Comparison of ENCODE assay signal across 8 mouse cellular contexts in the genomic region with DNA sequence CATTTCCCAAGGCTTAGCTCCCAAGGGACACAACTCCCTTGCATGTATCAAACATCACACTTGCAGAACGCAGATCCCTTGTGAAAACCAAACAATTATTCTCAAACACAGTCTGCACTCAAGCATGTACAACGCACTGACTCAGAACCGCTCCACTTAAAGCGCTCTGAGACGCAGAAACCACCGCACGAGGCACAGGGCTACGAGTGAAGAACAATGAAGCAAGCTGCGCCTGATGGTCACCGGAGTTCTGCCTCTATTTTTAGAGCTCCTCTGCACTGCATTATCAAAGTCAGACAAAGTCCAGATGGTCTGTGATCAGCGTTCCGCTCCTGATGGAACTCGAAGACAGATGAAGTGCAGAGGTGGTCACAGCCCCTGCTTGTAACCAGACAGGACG. TPM values are rescaled to one million over a fixed set of nuclear protein-coding genes. Genes with fewer than 3 reads are reported as not detected.
DNase-seq lines count a peak whose midpoint lies in the region; ATAC-seq and TF ChIP-seq lines count a peak whose summit lies in the region.

No protein-coding gene starts in this region.

- TF ChIP-seq POLR2A in lung, adult 2 months (IDR thresholded peaks at IDR 0.05; ENCODE audit: borderline replicate concordance, extremely low read depth, low read depth, low read length) = no peak

- peaks cover 4% of the 10 kb centered on the region; the same call in 1 of the 2 replicates for H3K4me1 ChIP-seq in lung, embryonic 16.5 days (replicated peaks; ENCODE audit: control insufficient read depth, insufficient read depth, low read length)
- H3K4me1 ChIP-seq in lung, adult 2 months (ENCODE audit: control insufficient read depth, insufficient read depth, low read length) = peaks cover 8% of the 10 kb centered on the region; the same call in 1 of the 2 replicates
- peaks cover 9% of the 10 kb centered on the region for H3K4me1 ChIP-seq in forebrain, embryonic 13.5 days
- H3K4me1 ChIP-seq in hindbrain, embryonic 15.5 days (replicated peaks) = 0 out of 2 replicates have a peak, but pooled peaks cover 6% of the 10 kb centered on the region

- H3K27me3 ChIP-seq in lung, embryonic 16.5 days (ENCODE audit: control insufficient read depth, insufficient read depth, low read depth, low read length) = no peaks in the 10 kb centered on the region
- H3K27me3 ChIP-seq in forebrain, embryonic 13.5 days = no peaks in the 10 kb centered on the region
- H3K27me3 ChIP-seq in hindbrain, embryonic 15.5 days = no peaks in the 10 kb centered on the region

- ATAC-seq in lung, embryonic 16.5 days (ENCODE audit: low read depth) = peak; percentile 38; the same call in 1 of the 2 replicates
- ATAC-seq in forebrain, embryonic 13.5 days = peak; percentile 71
- peak; percentile 48; the same call in 1 of the 2 replicates for ATAC-seq in hindbrain, embryonic 15.5 days (ENCODE audit: low FRiP score, low read depth)
- no peak for ATAC-seq in megakaryocyte progenitor cell, adult 5-6 weeks (replicated peaks; ENCODE audit: poor library complexity)

- H3K4me3 ChIP-seq in lung, embryonic 16.5 days (ENCODE audit: low read length) = no peak overlapping the region
- no peak overlapping the region for H3K4me3 ChIP-seq in lung, adult 2 months (replicated peaks; ENCODE audit: extremely low read depth, low read depth, low read length)
- peak overlapping the region; percentile 6; the same call in 1 of the 2 replicates for H3K4me3 ChIP-seq in forebrain, embryonic 13.5 days
- peak overlapping the region; percentile 23 for H3K4me3 ChIP-seq in hindbrain, embryonic 15.5 days

- no peak overlapping the region for H3K9ac ChIP-seq in lung, embryonic 16.5 days (ENCODE audit: low read length)
- H3K9ac ChIP-seq in forebrain, embryonic 13.5 days = 0 out of 2 replicates have a peak overlapping the region, but pooled peaks have one; percentile 27
- H3K9ac ChIP-seq in hindbrain, embryonic 15.5 days = 0 out of 2 replicates have a peak overlapping the region, but pooled peaks have one; percentile 7

- DNase-seq in lung, adult 2 months = no peak
- DNase-seq in retina, postnatal 1 day = peak; percentile 66
- DNase-seq in ovary, postnatal 14 days (ENCODE audit: low spot score) = no peak
- no peak for DNase-seq in spleen, postnatal 10 days (ENCODE audit: low spot score in 2 of 2)

- H3K27ac ChIP-seq in lung, embryonic 16.5 days (ENCODE audit: low read length) = peak overlapping the region; percentile 51; the same call in 1 of the 2 replicates
- no peak overlapping the region for H3K27ac ChIP-seq in forebrain, embryonic 13.5 days
- no peak overlapping the region for H3K27ac ChIP-seq in hindbrain, embryonic 15.5 days (replicated peaks)

- H3K4me2 ChIP-seq in lung, embryonic 16.5 days (ENCODE audit: low read depth, low read length) = peak overlapping the region; percentile 25; the same call in 1 of the 2 replicates
- peak overlapping the region; percentile 50 for H3K4me2 ChIP-seq in forebrain, embryonic 13.5 days
- peak overlapping the region; percentile 53 for H3K4me2 ChIP-seq in hindbrain, embryonic 15.5 days

- 0 out of 2 replicates have a peak, but pooled peaks cover 3% of the 10 kb centered on the region for H3K36me3 ChIP-seq in lung, embryonic 16.5 days (ENCODE audit: control insufficient read depth, insufficient read depth, low read length)
- H3K36me3 ChIP-seq in forebrain, embryonic 13.5 days (ENCODE audit: poor library complexity, severe bottlenecking) = no peaks in the 10 kb centered on the region
- no peaks in the 10 kb centered on the region for H3K36me3 ChIP-seq in hindbrain, embryonic 15.5 days

- WGBS in lung, embryonic 16.5 days = 43% methylated on average over 14 of the region's 14 CpGs
- 38% methylated on average over 14 of the region's 14 CpGs for WGBS in lung, adult 2 months
- WGBS in forebrain, embryonic 13.5 days = 33% methylated on average over 14 of the region's 14 CpGs
- 31% methylated on average over 14 of the region's 14 CpGs for WGBS in hindbrain, embryonic 15.5 days

- no peak for TF ChIP-seq CTCF in lung, adult 2 months (IDR thresholded peaks at IDR 0.05; ENCODE audit: insufficient read depth, low read length)

- H3K9me3 ChIP-seq in lung, embryonic 16.5 days (ENCODE audit: control insufficient read depth, low read length) = no peaks in the 10 kb centered on the region
- H3K9me3 ChIP-seq in forebrain, embryonic 13.5 days (replicated peaks) = no peaks in the 10 kb centered on the region
- no peaks in the 10 kb centered on the region for H3K9me3 ChIP-seq in hindbrain, embryonic 15.5 days

RNA-seq across cellular contexts. Expression of a gene that starts 50.4 kb away (rescaled TPM):
- 28.8 and 35.5 TPM in 2 replicates for polyA plus RNA-seq in lung, embryonic 16.5 days (2015; fragmentation: Nextera tagmentation; extraction: Ambion mirVana)
- polyA plus RNA-seq in lung, adult 2 months (2012; rRNA removed) = 15.5 and 19.6 TPM in 2 replicates
- polyA plus RNA-seq in forebrain, embryonic 13.5 days (2015; fragmentation: Nextera tagmentation; extraction: Ambion mirVana) = 5.5 and 6.0 TPM in 2 replicates
- polyA plus RNA-seq in hindbrain, embryonic 15.5 days (2015; fragmentation: Nextera tagmentation; extraction: Ambion mirVana) = 3.5 and 4.6 TPM in 2 replicates
- 5.2 and 7.5 TPM in 2 replicates for total RNA-seq in megakaryocyte progenitor cell, adult 5-6 weeks (2015)
- 4.8 and 7.6 TPM in 2 replicates for total RNA-seq in megakaryocyte progenitor cell, adult 5-6 weeks (2017)

Comparison
In these comparisons a context has a peak if more than half of its experiments do, and no peak if none do; other contexts are left out.
1. H3K4me3 ChIP-seq: peak in forebrain, embryonic 13.5 days (single experiment) and hindbrain, embryonic 15.5 days (single experiment); none in lung, embryonic 16.5 days (single experiment) and lung, adult 2 months (single experiment).
2. Peak in every context shown above with its lines, with median percentiles within 50 percentile points of each other: H3K4me2 ChIP-seq.